Mouse (Mus musculus) right cerebral cortex, postnatal 25 days (tissue): Measurements from ENCODE around the gene Pafah1b2.

ENCODE experiments used
- DNase-seq: peaks from one replicate; pipeline ENCODE4 v3.0.0; 2022

The Pafah1b2 gene

GRCm38 (mm10) chr9:46012091-46013008 is at the start of gene Pafah1b2, which contains the start of gene Sik3:
Gene Pafah1b2, minus strand, starts transcription at chr9:46012690.
Gene Sik3, plus strand, starts transcription at chr9:46012820.
- peak; percentile 97 for DNase-seq

- no peak for DNase-seq
Observed at GRCm38 (mm10) chr9:46061696-46062425, 49.4 kb upstream of the Pafah1b2 start.

GRCm38 (mm10) chr9:46060249-46060648 is 47.8 kb upstream of the Pafah1b2 start:
- no peak for DNase-seq

GRCm38 (mm10) chr9:46058065-46058464 is 45.6 kb upstream of the Pafah1b2 start:
- DNase-seq: no peak

GRCm38 (mm10) chr9:46053014-46053666 is 40.6 kb upstream of the Pafah1b2 start:
- DNase-seq: no peak

- no peak for DNase-seq
Observed at GRCm38 (mm10) chr9:46050203-46050602, 37.7 kb upstream of the Pafah1b2 start.

GRCm38 (mm10) chr9:46049525-46049924 is 37.0 kb upstream of the Pafah1b2 start:
- DNase-seq: no peak

GRCm38 (mm10) chr9:46046724-46047517 is 34.4 kb upstream of the Pafah1b2 start:
- DNase-seq: no peak

- DNase-seq: no peak
Observed at GRCm38 (mm10) chr9:46043626-46044025, 31.1 kb upstream of the Pafah1b2 start.

- peak; percentile 49 for DNase-seq
Observed at GRCm38 (mm10) chr9:46042387-46042786, 29.9 kb upstream of the Pafah1b2 start.

- no peak for DNase-seq
Observed at GRCm38 (mm10) chr9:46041186-46041585, 28.7 kb upstream of the Pafah1b2 start.

- no peak for DNase-seq
Observed at GRCm38 (mm10) chr9:46038786-46039185, 26.3 kb upstream of the Pafah1b2 start.

GRCm38 (mm10) chr9:46036881-46037280 is 24.4 kb upstream of the Pafah1b2 start:
- no peak for DNase-seq

GRCm38 (mm10) chr9:46035290-46035871 is 22.9 kb upstream of the Pafah1b2 start:
- DNase-seq: no peak

GRCm38 (mm10) chr9:46033862-46034261 is 21.4 kb upstream of the Pafah1b2 start:
- no peak for DNase-seq

- no peak for DNase-seq
Observed at GRCm38 (mm10) chr9:46033058-46033457, 20.6 kb upstream of the Pafah1b2 start.

GRCm38 (mm10) chr9:46032190-46032589 is 19.7 kb upstream of the Pafah1b2 start:
- no peak for DNase-seq

GRCm38 (mm10) chr9:46030968-46031367 is 18.5 kb upstream of the Pafah1b2 start:
- DNase-seq: no peak

GRCm38 (mm10) chr9:46030184-46030583 is 17.7 kb upstream of the Pafah1b2 start:
- no peak for DNase-seq

GRCm38 (mm10) chr9:46029534-46029933 is 17.0 kb upstream of the Pafah1b2 start:
- no peak for DNase-seq

GRCm38 (mm10) chr9:46027994-46028393 is 15.5 kb upstream of the Pafah1b2 start:
- DNase-seq: no peak
